Mouse (Mus musculus): ENCODE data around the gene Ltbp3.
"Not testable (repeated sequence)": the region's sequence is repeated elsewhere in the genome, so short reads cannot be mapped to it uniquely, and the experiment has no call there.

Ltbp3 gene

GRCm38 (mm10) chr19:5793917-5794770 lies 53.4 kb downstream of the Ltbp3 start:
- DNase-seq (ENCODE audit: low spot score): not testable (repeated sequence)

- DNase-seq (ENCODE audit: low spot score): no peak
Measured at GRCm38 (mm10) chr19:5794771-5795576, 54.3 kb downstream of the Ltbp3 start.

- DNase-seq (ENCODE audit: low spot score): no peak
Measured at GRCm38 (mm10) chr19:5795668-5796572, 55.2 kb downstream of the Ltbp3 start.

DNA sequence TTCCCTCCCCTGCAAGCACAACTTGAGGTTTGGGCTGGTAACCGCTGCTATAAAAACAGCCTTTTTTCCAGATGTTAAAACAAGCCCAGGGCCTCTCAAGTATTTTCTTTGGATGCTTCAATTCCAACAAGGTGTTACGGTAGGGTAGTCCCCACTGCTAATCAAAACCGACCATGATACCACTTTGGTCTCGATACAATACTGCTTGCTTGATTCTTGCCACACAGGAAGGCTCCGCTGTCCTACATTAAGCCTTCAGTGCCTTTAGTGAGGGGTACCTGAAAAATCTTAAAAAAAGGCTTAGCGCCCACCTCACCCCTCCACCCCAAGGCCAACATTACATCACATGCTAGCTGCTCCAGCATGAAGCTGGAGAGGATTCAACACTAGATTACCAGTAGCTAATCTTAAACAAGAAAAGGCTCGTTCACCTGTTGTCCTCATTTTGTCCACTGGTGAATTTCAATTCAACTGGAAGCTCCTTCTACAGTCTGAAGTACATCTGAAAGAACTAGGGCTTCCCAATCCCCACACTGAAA lies 55.9 kb downstream of the Ltbp3 start:
- DNase-seq (ENCODE audit: low spot score): no peak

DNA sequence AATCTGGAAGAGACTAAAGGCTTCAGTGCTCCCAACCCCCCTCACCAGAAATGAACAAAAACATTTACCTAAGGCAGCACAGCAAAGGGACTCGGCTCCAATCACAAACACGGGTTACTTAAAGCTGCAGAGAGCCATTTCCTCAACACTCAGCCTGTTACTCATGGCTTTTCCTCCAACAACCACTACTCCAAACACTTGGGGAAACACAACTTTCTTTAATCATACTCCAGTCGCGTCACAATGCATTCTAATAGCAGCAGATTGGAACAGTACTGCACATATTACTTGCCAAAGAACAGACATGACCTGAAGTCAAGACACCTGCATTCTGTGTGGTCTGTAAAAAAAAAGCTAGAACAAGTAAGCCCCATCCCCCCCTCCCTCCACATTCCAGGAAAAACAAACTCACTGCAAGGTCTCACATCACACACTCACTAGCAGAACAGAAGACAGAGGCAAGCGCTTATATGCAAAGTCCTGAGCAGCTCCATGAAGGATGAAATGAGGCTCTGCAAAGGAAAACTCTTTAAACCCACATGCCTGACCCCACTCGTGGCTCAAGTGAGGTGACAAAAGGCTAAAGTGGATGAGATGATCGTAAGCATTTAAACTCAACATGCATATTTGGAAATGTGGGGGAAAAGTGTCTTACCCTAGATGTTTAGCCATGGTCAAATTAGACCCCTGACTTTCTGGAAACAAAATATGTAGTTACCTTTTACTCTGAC lies 56.8 kb downstream of the Ltbp3 start:
- DNase-seq (ENCODE audit: low spot score): no peak

- DNase-seq (ENCODE audit: low spot score): no peak
Measured at GRCm38 (mm10) chr19:5798700-5799479, 58.2 kb downstream of the Ltbp3 start.

- no peak for DNase-seq (ENCODE audit: low spot score)
Measured at GRCm38 (mm10) chr19:5799566-5800349, 59.1 kb downstream of the Ltbp3 start.

DNA sequence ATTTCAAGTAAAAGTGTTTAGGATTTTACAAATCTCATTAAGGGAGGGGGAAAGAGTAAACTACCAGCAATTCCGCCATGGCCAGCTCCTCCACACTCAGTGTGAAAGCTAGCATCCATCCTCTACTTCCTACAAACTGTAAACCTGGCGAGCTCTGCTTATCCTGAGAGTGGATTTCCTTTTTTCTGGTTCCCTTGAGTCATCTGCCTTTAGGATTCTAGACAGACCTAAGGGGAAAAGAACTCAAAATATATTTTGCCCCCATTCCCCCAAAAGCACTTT lies 59.6 kb downstream of the Ltbp3 start:
- DNase-seq (ENCODE audit: low spot score): no peak

DNA sequence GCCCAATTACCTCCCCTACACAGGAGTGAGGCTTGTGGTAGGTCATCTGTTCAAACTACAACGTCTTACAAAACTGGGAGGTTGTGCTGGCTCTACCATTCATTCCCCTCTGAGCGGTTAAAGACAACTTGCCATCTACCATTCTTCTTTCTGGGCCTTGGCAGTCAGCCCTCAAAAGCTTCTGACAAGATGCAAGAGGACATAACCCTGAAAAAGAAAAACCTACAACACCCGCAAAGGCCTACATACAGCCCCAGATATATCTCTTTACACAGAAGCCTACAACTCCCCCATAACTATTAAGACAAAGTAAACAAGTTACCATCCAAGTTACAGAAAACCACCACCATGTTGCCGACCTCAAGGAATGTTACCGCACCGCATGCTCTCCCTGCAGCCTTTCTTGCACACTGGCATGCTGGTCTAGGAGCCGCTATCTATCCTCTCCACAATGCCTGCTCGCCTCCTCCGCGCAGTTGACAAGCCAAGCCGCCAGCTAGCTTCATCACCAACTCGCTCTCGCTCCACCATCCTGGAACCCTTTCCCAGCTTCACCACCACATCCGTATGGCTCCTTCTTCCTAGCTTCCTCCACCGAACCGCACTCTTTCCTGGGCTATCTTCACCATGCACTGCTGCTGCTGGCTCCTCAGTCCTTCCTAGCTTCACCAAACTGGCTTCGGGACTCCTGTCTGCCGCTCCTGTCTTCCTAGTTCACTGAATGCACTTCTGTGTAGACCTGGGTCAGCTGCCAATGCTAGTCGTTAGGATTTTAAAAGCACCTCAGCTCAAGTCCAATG lies 60.1 kb downstream of the Ltbp3 start:
- no peak for DNase-seq (ENCODE audit: low spot score)

- no peak for DNase-seq (ENCODE audit: low spot score)
Measured at GRCm38 (mm10) chr19:5801432-5801964, 60.8 kb downstream of the Ltbp3 start.

DNA sequence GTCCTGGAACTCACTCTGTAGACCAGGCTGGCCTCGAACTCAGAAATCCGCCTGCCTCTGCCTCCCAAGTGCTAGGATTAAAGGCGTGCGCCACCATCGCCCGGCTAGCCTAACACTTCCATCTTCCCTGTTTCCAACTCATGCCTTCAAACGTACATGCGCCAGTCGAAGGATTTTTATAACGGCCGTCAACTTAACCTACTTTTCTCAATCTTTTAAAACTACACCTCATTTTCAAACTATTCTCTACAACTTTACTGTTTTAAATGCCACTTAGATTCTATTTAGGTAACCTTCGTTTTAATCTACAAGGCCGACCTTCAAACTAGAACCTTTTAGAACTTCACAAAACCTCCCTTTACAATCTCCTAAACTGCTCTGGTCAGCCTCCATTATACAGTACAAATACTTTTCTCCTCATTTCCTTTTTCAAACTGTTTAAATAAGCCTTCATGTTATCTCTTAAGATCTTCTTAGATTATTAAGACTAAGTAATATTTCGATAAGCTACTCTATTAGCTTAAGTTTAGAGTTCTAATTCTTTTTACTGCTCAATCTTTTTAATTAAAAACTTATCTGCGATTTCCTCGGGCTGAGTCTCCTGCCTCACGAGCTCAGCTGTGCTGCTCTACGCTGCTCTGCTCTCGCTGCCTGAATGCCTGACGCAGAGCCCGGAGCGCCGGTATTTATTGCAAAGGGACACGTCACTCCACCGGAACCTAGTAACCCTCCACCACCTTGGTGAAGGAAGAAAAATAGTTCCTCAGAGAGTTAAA lies 61.5 kb downstream of the Ltbp3 start:
- DNase-seq (ENCODE audit: low spot score): peak; percentile 100

DNA sequence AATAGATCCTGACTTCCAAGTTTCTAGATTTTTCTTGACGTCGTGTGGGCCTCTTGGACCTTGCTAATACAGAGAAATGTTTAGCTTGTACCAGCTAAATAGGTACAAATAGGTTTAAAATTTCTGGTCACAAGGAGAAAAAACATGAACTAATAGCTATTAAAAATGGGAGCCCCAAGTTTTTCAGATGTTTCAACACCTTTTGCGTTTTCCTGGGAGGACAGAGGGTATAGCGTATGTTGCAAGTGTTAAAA lies 62.0 kb downstream of the Ltbp3 start:
- DNase-seq (ENCODE audit: low spot score): no peak

- DNase-seq (ENCODE audit: low spot score): peak; percentile 99
Measured at GRCm38 (mm10) chr19:5803041-5803880, 62.6 kb downstream of the Ltbp3 start.

GRCm38 (mm10) chr19:5803881-5804279 lies 63.2 kb downstream of the Ltbp3 start:
- DNase-seq (ENCODE audit: low spot score): no peak

- no peak for DNase-seq (ENCODE audit: low spot score)
Measured at GRCm38 (mm10) chr19:5804371-5804899, 63.7 kb downstream of the Ltbp3 start.

GRCm38 (mm10) chr19:5806051-5806808 lies 65.5 kb downstream of the Ltbp3 start:
- no peak for DNase-seq (ENCODE audit: low spot score)

All from ovary, postnatal 10 days (tissue).